In genomic region chr11:63084536-63084935, GRCm38 (mm10) we compare ENCODE assay signal across 20 mouse cellular contexts. TPM values are rescaled to one million over a fixed set of nuclear protein-coding genes. Genes with fewer than 3 reads are reported as not detected.
DNase-seq lines count a peak whose midpoint lies in the region; ATAC-seq and TF ChIP-seq lines count a peak whose summit lies in the region.
"Had no signal": no experiment of that assay in that cellular context is flagged by ENCODE, and none has a peak within 500 bp of the region (broad histone marks: within the 10 kb centered on the region; RNA-seq: fewer than 3 reads in every experiment).

No protein-coding gene starts in this region.

- H3K27me3 ChIP-seq in kidney, postnatal 0 days (ENCODE audit: insufficient read depth, low read length), result no peaks in the 10 kb centered on the region
- no peaks in the 10 kb centered on the region for H3K27me3 ChIP-seq in lung, postnatal 0 days (replicated peaks; ENCODE audit: insufficient read depth, low read length)
- no peaks in the 10 kb centered on the region for H3K27me3 ChIP-seq in MEL (ENCODE audit: control insufficient read depth in 1 of 2, insufficient read depth in 2 of 2, low read length in 2 of 2)
- no peaks in the 10 kb centered on the region for H3K27me3 ChIP-seq in stomach, postnatal 0 days (ENCODE audit: control insufficient read depth, insufficient read depth, low read length)
- H3K27me3 ChIP-seq: forebrain, embryonic 12.5 days; midbrain, embryonic 12.5 days had no signal

- TF ChIP-seq CTCF in kidney, postnatal 0 days (IDR thresholded peaks at IDR 0.05; ENCODE audit: low read depth), result peak; percentile 29; the same call in 1 of the 2 replicates
- peak; percentile 31 for TF ChIP-seq CTCF in lung, postnatal 0 days (IDR thresholded peaks at IDR 0.05)
- peak in 1 of 3 experiments; percentile 14; a peak in 2 of 6 replicates for TF ChIP-seq CTCF in MEL (IDR thresholded peaks at IDR 0.05 in 2 of 3, conservative IDR thresholded peaks at IDR 0.05 in 1 of 3; ENCODE audit: control insufficient read depth in 1 of 3, insufficient read depth in 1 of 3, low read depth in 2 of 3, low read length in 3 of 3, poor library complexity in 1 of 3, severe bottlenecking in 1 of 3)
- TF ChIP-seq CTCF in stomach, postnatal 0 days (IDR thresholded peaks at IDR 0.05; ENCODE audit: low read depth), result peak; percentile 34

- H3K9ac ChIP-seq in kidney, postnatal 0 days (ENCODE audit: low read depth, low read length), result no peak overlapping the region
- no peak overlapping the region for H3K9ac ChIP-seq in lung, postnatal 0 days (replicated peaks; ENCODE audit: low read depth)
- H3K9ac ChIP-seq in MEL (ENCODE audit: control insufficient read depth, low read depth, low read length, poor library complexity, severe bottlenecking), result no peak overlapping the region
- no peak overlapping the region for H3K9ac ChIP-seq in stomach, postnatal 0 days (ENCODE audit: low read length)
- H3K9ac ChIP-seq: forebrain, embryonic 12.5 days; liver, embryonic 13.5 days; midbrain, embryonic 12.5 days had no signal

- no peaks in the 10 kb centered on the region for H3K9me3 ChIP-seq in kidney, postnatal 0 days (replicated peaks; ENCODE audit: low read length)
- no peaks in the 10 kb centered on the region for H3K9me3 ChIP-seq in lung, postnatal 0 days (ENCODE audit: low read length)
- H3K9me3 ChIP-seq in MEL (replicated peaks; ENCODE audit: insufficient read depth, low read length), result no peaks in the 10 kb centered on the region; the same call in 1 of the 2 replicates
- no peaks in the 10 kb centered on the region for H3K9me3 ChIP-seq in stomach, postnatal 0 days (ENCODE audit: control insufficient read depth, low read length)

- no peak overlapping the region for H3K4me3 ChIP-seq in kidney, postnatal 0 days (replicated peaks; ENCODE audit: low read depth, low read length)
- H3K4me3 ChIP-seq in lung, postnatal 0 days (ENCODE audit: low read depth, low read length), result no peak overlapping the region
- no peak overlapping the region for H3K4me3 ChIP-seq in MEL (ENCODE audit: control insufficient read depth in 1 of 2, insufficient read depth in 1 of 2, low read depth in 2 of 2, low read length in 2 of 2)
- no peak overlapping the region for H3K4me3 ChIP-seq in stomach, postnatal 0 days (ENCODE audit: low read depth, low read length)
- H3K4me3 ChIP-seq: forebrain, embryonic 12.5 days; liver, embryonic 13.5 days; midbrain, embryonic 12.5 days had no signal

- no peak for TF ChIP-seq POLR2A in MEL (IDR thresholded peaks at IDR 0.05; ENCODE audit: control insufficient read depth in 1 of 2, insufficient read depth in 1 of 2, low read depth in 1 of 2, low read length in 2 of 2, poor library complexity in 1 of 2)

- TF ChIP-seq RAD21 in MEL (IDR thresholded peaks at IDR 0.05; ENCODE audit: low read depth, low read length), result no peak

- H3K4me1 ChIP-seq in kidney, postnatal 0 days (replicated peaks; ENCODE audit: insufficient read depth, low read length), result no peaks in the 10 kb centered on the region
- no peaks in the 10 kb centered on the region for H3K4me1 ChIP-seq in lung, postnatal 0 days (ENCODE audit: insufficient read depth, low read depth, low read length)
- no peaks in the 10 kb centered on the region for H3K4me1 ChIP-seq in MEL (ENCODE audit: control insufficient read depth in 1 of 2, insufficient read depth in 2 of 2, low read length in 2 of 2)
- H3K4me1 ChIP-seq in stomach, postnatal 0 days (replicated peaks; ENCODE audit: control insufficient read depth, insufficient read depth), result no peaks in the 10 kb centered on the region
- H3K4me1 ChIP-seq: forebrain, embryonic 12.5 days; liver, embryonic 13.5 days; midbrain, embryonic 12.5 days had no signal

- no peak for DNase-seq in kidney, postnatal 0 days (ENCODE audit: low spot score)
- no peak for DNase-seq in kidney, adult 9 months
- no peak for DNase-seq in lung, postnatal 0 days (ENCODE audit: low spot score)
- DNase-seq in lung, postnatal 4 days, result no peak
- DNase-seq in MEL (ENCODE audit: low read depth, low spot score), result peak; percentile 9
- no peak for DNase-seq in stomach, postnatal 0 days (ENCODE audit: low spot score)
- no peak for DNase-seq in T-cell, adult 2 months (ENCODE audit: low spot score)
- DNase-seq: adrenal gland, postnatal 10 days; cerebellum, adult 2 months; kidney, postnatal 25 days; liver, embryonic 13.5 days; lung, postnatal 36 days had no signal

- H3K4me2 ChIP-seq in kidney, postnatal 0 days (ENCODE audit: low read length), result no peak overlapping the region
- no peak overlapping the region for H3K4me2 ChIP-seq in lung, postnatal 0 days (replicated peaks; ENCODE audit: low read depth, low read length)
- no peak overlapping the region for H3K4me2 ChIP-seq in stomach, postnatal 0 days (replicated peaks; ENCODE audit: low read depth)
- H3K4me2 ChIP-seq: forebrain, embryonic 12.5 days; liver, embryonic 13.5 days; midbrain, embryonic 12.5 days had no signal

- TF ChIP-seq EP300 in lung, postnatal 0 days (IDR thresholded peaks at IDR 0.05), result no peak
- TF ChIP-seq EP300 in MEL (IDR thresholded peaks at IDR 0.05; ENCODE audit: low read depth in 1 of 2, low read length in 2 of 2), result no peak
- TF ChIP-seq EP300 in stomach, postnatal 0 days (optimal IDR thresholded peaks at IDR 0.05), result no peak

- no peak overlapping the region for H3K27ac ChIP-seq in kidney, postnatal 0 days
- no peak overlapping the region for H3K27ac ChIP-seq in lung, postnatal 0 days (ENCODE audit: low read length)
- no peak overlapping the region for H3K27ac ChIP-seq in MEL (ENCODE audit: control insufficient read depth, low read depth, low read length)
- H3K27ac ChIP-seq in stomach, postnatal 0 days (replicated peaks), result no peak overlapping the region
- H3K27ac ChIP-seq: forebrain, embryonic 12.5 days; liver, embryonic 13.5 days; midbrain, embryonic 12.5 days had no signal

- 84% methylated on average over 3 of the region's 3 CpGs for WGBS in kidney, postnatal 0 days
- WGBS in lung, postnatal 0 days, result 90% methylated on average over 3 of the region's 3 CpGs
- WGBS in stomach, postnatal 0 days, result 85% methylated on average over 3 of the region's 3 CpGs

- H3K36me3 ChIP-seq in kidney, postnatal 0 days (ENCODE audit: insufficient read depth, low read length), result no peaks in the 10 kb centered on the region
- no peaks in the 10 kb centered on the region for H3K36me3 ChIP-seq in lung, postnatal 0 days (ENCODE audit: insufficient read depth, low read length)
- H3K36me3 ChIP-seq in MEL (ENCODE audit: control insufficient read depth in 1 of 2, insufficient read depth in 2 of 2, low read length in 2 of 2), result no peaks in the 10 kb centered on the region
- H3K36me3 ChIP-seq in stomach, postnatal 0 days (ENCODE audit: control insufficient read depth, insufficient read depth, low read length), result no peaks in the 10 kb centered on the region
- H3K36me3 ChIP-seq: forebrain, embryonic 12.5 days; liver, embryonic 13.5 days; midbrain, embryonic 12.5 days had no signal

- no peak for ATAC-seq in kidney, postnatal 0 days (replicated peaks; ENCODE audit: low FRiP score, low read depth)
- ATAC-seq in lung, postnatal 0 days, result no peak
- ATAC-seq in stomach, postnatal 0 days (ENCODE audit: low FRiP score, low TSS enrichment), result no peak

- H3K79me2 ChIP-seq in MEL (ENCODE audit: control insufficient read depth, insufficient read depth, low read length, poor library complexity), result no peaks in the 10 kb centered on the region

TF ChIP-seq in MEL, 35 proteins besides CTCF, POLR2A, EP300 and RAD21:
- TF ChIP-seq RCOR1 (IDR thresholded peaks at IDR 0.05; ENCODE audit: low read depth, low read length), result no peak
- TF ChIP-seq SMC3 (IDR thresholded peaks at IDR 0.05; ENCODE audit: low read depth, low read length), result no peak
- no peak for TF ChIP-seq MAX (IDR thresholded peaks at IDR 0.05; ENCODE audit: low read length)
- no peak for TF ChIP-seq NELFE (IDR thresholded peaks at IDR 0.05; ENCODE audit: low read depth, low read length)
- no peak for TF ChIP-seq HCFC1 (IDR thresholded peaks at IDR 0.05; ENCODE audit: low read depth, low read length)
- no peak for TF ChIP-seq GATA1 (IDR thresholded peaks at IDR 0.05; ENCODE audit: low read depth, low read length)
- TF ChIP-seq ZMIZ1 (IDR thresholded peaks at IDR 0.05; ENCODE audit: low read depth, low read length), result no peak
- no peak for TF ChIP-seq ETS1 (IDR thresholded peaks at IDR 0.05; ENCODE audit: low read depth, low read length)
- TF ChIP-seq ZNF384 (IDR thresholded peaks at IDR 0.05; ENCODE audit: low read depth, low read length), result no peak
- TF ChIP-seq USF2 (IDR thresholded peaks at IDR 0.05; ENCODE audit: borderline replicate concordance in 1 of 2, insufficient read depth in 1 of 2, low read depth in 1 of 2, low read length in 2 of 2), result no peak
- TF ChIP-seq UBTF (IDR thresholded peaks at IDR 0.05; ENCODE audit: borderline replicate concordance, insufficient read depth, low read depth, low read length), result no peak
- TF ChIP-seq BHLHE40 (IDR thresholded peaks at IDR 0.05; ENCODE audit: borderline replicate concordance, low read depth, low read length), result no peak
- TF ChIP-seq GABPA (IDR thresholded peaks at IDR 0.05; ENCODE audit: low read depth, low read length), result no peak
- no peak for TF ChIP-seq POLR2AphosphoS2 (IDR thresholded peaks at IDR 0.05; ENCODE audit: low read length)
- no peak for TF ChIP-seq MYB (IDR thresholded peaks at IDR 0.05; ENCODE audit: low read depth, low read length)
- no peak for TF ChIP-seq ZKSCAN1 (IDR thresholded peaks at IDR 0.05; ENCODE audit: low read depth, low read length)
- no peak for TF ChIP-seq MEF2A (IDR thresholded peaks at IDR 0.05; ENCODE audit: extremely low read depth, insufficient replicate concordance, low read depth, low read length, poor library complexity, severe bottlenecking)
- TF ChIP-seq USF1 (IDR thresholded peaks at IDR 0.05; ENCODE audit: low read depth, low read length), result no peak
- TF ChIP-seq MAFK (IDR thresholded peaks at IDR 0.05; ENCODE audit: borderline replicate concordance, low read depth, low read length), result no peak

RNA-seq across cellular contexts. Expression of gene Tekt3, which starts 23.1 kb away (rescaled TPM):
- polyA plus RNA-seq in kidney, postnatal 0 days (2015; fragmentation: Nextera tagmentation; extraction: Ambion mirVana), result not detected in 2 replicates
- polyA plus RNA-seq in lung, postnatal 0 days (2015; fragmentation: Nextera tagmentation; extraction: Ambion mirVana), result 0.55 and 0.79 TPM in 2 replicates
- not detected in 2 replicates for total RNA-seq in MEL (2012; rRNA removed)
- polyA plus RNA-seq in MEL (2012; ENCODE audit: insufficient read depth in 1 of 2, insufficient read length in 2 of 2, low read depth in 1 of 2, low replicate concordance in 2 of 2, missing spikeins in 1 of 2), result not detected
- polyA plus RNA-seq in stomach, postnatal 0 days (2015; fragmentation: Nextera tagmentation; extraction: Ambion mirVana), result not detected in 2 replicates
- total RNA-seq: adrenal gland, postnatal 10 days; hematopoietic stem cell, adult 5-6 weeks had no signal
- polyA plus RNA-seq: cerebellum, adult 2 months; forebrain, embryonic 12.5 days; heart, embryonic 14.5 days; intestine, embryonic 14.5 days; liver, embryonic 13.5 days; midbrain, embryonic 12.5 days; spleen, adult 2 months; stomach, embryonic 16.5 days; urinary bladder, adult 2 months had no signal

RNA-seq across cellular contexts. Expression of gene Pmp22, which starts 44.2 kb away (rescaled TPM):
- polyA plus RNA-seq in kidney, postnatal 0 days (2015; fragmentation: Nextera tagmentation; extraction: Ambion mirVana), result 85.6 and 91.1 TPM in 2 replicates
- 523 and 539 TPM in 2 replicates for polyA plus RNA-seq in lung, postnatal 0 days (2015; fragmentation: Nextera tagmentation; extraction: Ambion mirVana)
- total RNA-seq in MEL (2012; rRNA removed), result not detected in 2 replicates
- polyA plus RNA-seq in MEL (2012; ENCODE audit: insufficient read depth in 1 of 2, insufficient read length in 2 of 2, low read depth in 1 of 2, low replicate concordance in 2 of 2, missing spikeins in 1 of 2), result not detected
- polyA plus RNA-seq in stomach, postnatal 0 days (2015; fragmentation: Nextera tagmentation; extraction: Ambion mirVana), result 96.7 and 102 TPM in 2 replicates
- total RNA-seq: hematopoietic stem cell, adult 5-6 weeks had no signal

Comparison
In these comparisons a context has a peak if more than half of its experiments do, and no peak if none do; other contexts are left out.
1. RNA of gene Pmp22, which starts 44.2 kb away (polyA plus RNA-seq): 523 to 539 TPM in lung, postnatal 0 days, 96.7 to 102 TPM in stomach, postnatal 0 days and 85.6 to 91.1 TPM in kidney, postnatal 0 days; not detected in MEL; every median in the first group is over 10 times any median in the second.